Mouse (Mus musculus) neural tube, embryonic 15.5 days (tissue): ENCODE data around the gene Ddr1. TPM values are rescaled to one million over a fixed set of nuclear protein-coding genes. Genes with fewer than 3 reads are reported as not detected.

Source experiments
- ATAC-seq: fragments of 200-750 bp; cut with Nextera tagmentation; 2 replicates; pipeline ENCODE4 v1.8.0; 2017; ENCODE audit warnings: mild to moderate bottlenecking, moderate TSS enrichment, moderate library complexity; ENCODE audit not compliant: low FRiP score
- H3K27ac ChIP-seq: fragments of 300-500 bp; sonication (generic); replicated peaks from 2 replicates; pipeline ENCODE4 v1.5.1; 2015; ENCODE audit warnings: mild to moderate bottlenecking, inconsistent platforms
- H3K27me3 ChIP-seq: fragments of 300-500 bp; sonication (generic); replicated peaks from 2 replicates; pipeline ENCODE4 v1.6.1; 2015; ENCODE audit warnings: inconsistent platforms
- H3K36me3 ChIP-seq: fragments of 300-500 bp; sonication (generic); 2 replicates; pipeline ENCODE4 v1.6.1; 2015; ENCODE audit warnings: inconsistent platforms
- H3K4me1 ChIP-seq: fragments of 300-500 bp; sonication (generic); 2 replicates; pipeline ENCODE4 v1.6.1; 2015; ENCODE audit warnings: inconsistent platforms
- H3K4me2 ChIP-seq: fragments of 300-500 bp; sonication (generic); 2 replicates; pipeline ENCODE4 v1.6.1; 2015; ENCODE audit warnings: inconsistent platforms, mild to moderate bottlenecking, moderate library complexity
- H3K4me3 ChIP-seq: fragments of 300-500 bp; sonication (generic); replicated peaks from 2 replicates; pipeline ENCODE4 v1.5.1; 2015; ENCODE audit warnings: mild to moderate bottlenecking, inconsistent platforms
- H3K9ac ChIP-seq: fragments of 300-500 bp; sonication (generic); replicated peaks from 2 replicates; pipeline ENCODE4 v1.6.1; 2015; ENCODE audit warnings: mild to moderate bottlenecking, inconsistent platforms
- H3K9me3 ChIP-seq: fragments of 300-500 bp; sonication (generic); replicated peaks from 2 replicates; pipeline ENCODE4 v1.6.1; 2016; ENCODE audit warnings: inconsistent platforms
- WGBS: fragments of 180-500 bp; shearing (Covaris S2); methylation state at CpG from one replicate; pipeline ENCODE4 v1.1.7; 2015; ENCODE audit warnings: mixed read lengths; 5-methylcytosine and 5-hydroxymethylcytosine counted together
- polyA plus RNA-seq: library from polyadenylated mRNA; unstranded; fragments of >200 nt; fragmentation: Nextera tagmentation; extraction: Ambion mirVana; gene quantifications from 2 replicates; pipeline ENCODE4 v1.2.1, GENCODE M21; 2015

Gene Ddr1
- polyA plus RNA-seq, 1 experiment from 2014 or later = 73.8 TPM

DNA sequence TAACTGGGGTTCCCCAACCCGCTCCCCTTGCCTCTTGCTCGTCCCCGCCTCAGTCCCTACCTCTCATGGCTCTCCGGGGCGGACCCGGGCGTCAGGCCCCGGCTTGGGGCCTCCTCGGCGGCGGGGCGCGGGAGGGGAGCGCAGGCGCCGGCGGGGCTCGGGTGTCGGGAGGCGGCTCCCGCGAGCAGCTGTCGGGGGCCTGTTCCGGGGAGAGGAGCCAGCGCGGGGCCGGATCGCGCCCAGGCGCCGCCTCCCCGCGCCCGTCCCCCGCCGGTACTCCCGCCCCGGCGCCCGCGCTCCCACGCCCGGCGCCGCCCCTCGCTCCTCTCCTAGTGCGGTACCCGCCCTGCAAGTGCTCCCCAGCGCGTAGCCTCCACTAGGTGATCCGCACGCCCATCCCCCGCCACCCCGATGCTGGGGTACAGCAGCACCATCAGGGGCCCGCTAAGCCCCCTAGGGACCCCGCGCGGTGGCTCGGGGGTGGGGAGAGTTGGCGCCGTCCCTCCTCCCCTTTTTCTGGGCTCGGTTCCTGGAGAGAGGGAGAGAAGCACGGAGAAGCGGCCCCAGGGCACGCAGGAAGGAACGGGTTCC, 4.0 kb downstream of the Ddr1 start:
- under 1% methylated on average over 51 of the region's 66 CpGs for WGBS
- Histone ChIP-seq H3K9ac (peak overlapping the region; percentile 84), H3K9me3 (no peaks in the 10 kb centered on the region), H3K36me3 (0 out of 2 replicates have a peak, but pooled peaks cover 3% of the 10 kb centered on the region), H3K27ac (peak overlapping the region; percentile 98), H3K4me1 (peaks cover 80% of the 10 kb centered on the region), H3K27me3 (no peaks in the 10 kb centered on the region), H3K4me2 (peak overlapping the region; percentile 83), H3K4me3 (peak overlapping the region; percentile 68)
- ATAC-seq = peak; percentile 74

DNA sequence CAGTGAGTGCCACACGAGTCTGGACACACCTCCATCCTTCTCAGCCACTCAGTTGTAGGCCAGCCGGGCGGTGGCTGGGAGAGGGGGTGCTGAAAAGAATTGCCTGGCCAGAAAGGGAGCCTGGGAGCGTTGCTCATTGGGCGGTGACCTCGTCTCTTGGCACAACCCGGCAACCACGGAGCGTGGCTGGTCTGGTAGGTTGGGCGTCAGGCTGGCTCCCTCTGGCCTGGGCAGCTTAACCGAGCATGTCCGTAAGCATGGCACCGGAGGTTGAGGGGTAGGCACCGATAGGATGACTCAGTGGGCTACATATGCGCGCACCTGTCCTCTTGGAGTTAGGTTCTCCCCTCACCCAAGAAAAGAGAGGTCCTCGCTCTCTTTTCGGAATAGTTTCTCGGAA, 4.5 kb downstream of the Ddr1 start:
- ATAC-seq = peak; percentile 21
- H3K4me2 ChIP-seq = peak overlapping the region; percentile 83
- H3K27ac ChIP-seq = peak overlapping the region; percentile 98
- under 1% methylated on average over 19 of the region's 19 CpGs for WGBS
- no peaks in the 10 kb centered on the region for H3K27me3 ChIP-seq
- H3K9ac ChIP-seq = peak overlapping the region; percentile 84
- 0 out of 2 replicates have a peak, but pooled peaks cover 7% of the 10 kb centered on the region for H3K36me3 ChIP-seq
- no peaks in the 10 kb centered on the region for H3K9me3 ChIP-seq
- peak overlapping the region; percentile 68 for H3K4me3 ChIP-seq
- H3K4me1 ChIP-seq = peaks cover 76% of the 10 kb centered on the region

DNA sequence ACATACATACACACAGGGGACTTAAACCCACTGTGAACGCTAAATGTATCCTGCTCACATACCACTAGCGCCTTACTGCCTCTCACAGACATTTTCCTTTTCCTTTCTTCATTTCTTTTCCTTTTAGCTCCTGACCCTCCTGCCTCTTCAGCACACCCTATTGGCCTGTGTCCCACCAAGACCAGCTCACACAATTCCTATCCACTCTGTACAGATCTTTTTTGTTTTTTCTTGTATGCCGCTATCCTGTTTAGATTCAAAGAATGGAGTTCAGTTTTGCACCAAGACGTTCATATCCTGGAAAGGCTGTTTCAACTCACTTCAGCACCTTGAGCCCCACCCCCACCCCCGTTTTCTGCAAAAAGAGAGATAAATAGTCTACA, 5.9 kb downstream of the Ddr1 start:
- no peak for ATAC-seq
- WGBS = 16% methylated on average over 5 of the region's 5 CpGs
- H3K4me1 ChIP-seq = peaks cover 62% of the 10 kb centered on the region

GRCm38 (mm10) chr17:35697759-35698500, 6.5 kb downstream of the Ddr1 start:
- Histone ChIP-seq H3K27ac (peak overlapping the region; percentile 98), H3K9me3 (no peaks in the 10 kb centered on the region), H3K27me3 (no peaks in the 10 kb centered on the region), H3K4me1 (peaks cover 59% of the 10 kb centered on the region), H3K36me3 (peaks cover 17% of the 10 kb centered on the region), H3K9ac (peak overlapping the region; percentile 59), H3K4me3 (peak overlapping the region; percentile 43), H3K4me2 (peak overlapping the region; percentile 83)
- ATAC-seq = peak; percentile 32
- WGBS = 2% methylated on average over 16 of the region's 16 CpGs

More for the DNA sequence above, 5.9 kb downstream of the Ddr1 start:
- H3K4me3 ChIP-seq = peak overlapping the region; percentile 43
- H3K27me3 ChIP-seq = no peaks in the 10 kb centered on the region
- no peaks in the 10 kb centered on the region for H3K9me3 ChIP-seq
- peaks cover 11% of the 10 kb centered on the region for H3K36me3 ChIP-seq
- peak overlapping the region; percentile 98 for H3K27ac ChIP-seq
- peak overlapping the region; percentile 59 for H3K9ac ChIP-seq
- peak overlapping the region; percentile 83 for H3K4me2 ChIP-seq

DNA sequence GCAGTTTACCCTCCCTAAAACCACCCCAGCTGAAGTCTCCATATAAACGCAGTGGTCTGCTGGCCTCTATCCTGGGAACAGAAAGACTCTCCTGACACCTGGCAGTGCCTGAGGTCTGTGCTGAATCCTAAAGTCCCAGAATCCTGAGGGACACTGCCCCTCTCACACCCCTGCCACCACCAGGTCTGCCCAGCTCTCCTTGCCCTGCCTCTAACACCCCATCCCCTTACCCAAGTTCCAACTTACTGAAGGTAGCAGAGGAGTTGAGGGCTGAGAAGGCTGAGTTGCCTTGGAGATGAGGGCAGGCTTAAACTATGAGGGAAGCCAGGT, 7.0 kb downstream of the Ddr1 start:
- Histone ChIP-seq H3K4me3 (peak overlapping the region; percentile 43), H3K9ac (peak overlapping the region; percentile 59), H3K36me3 (peaks cover 22% of the 10 kb centered on the region), H3K4me1 (peaks cover 56% of the 10 kb centered on the region), H3K27ac (peak overlapping the region; percentile 98), H3K27me3 (no peaks in the 10 kb centered on the region), H3K4me2 (peak overlapping the region; percentile 83), H3K9me3 (no peaks in the 10 kb centered on the region)
- no peak for ATAC-seq
- WGBS = 6% methylated on average over 1 of the region's 1 CpGs

DNA sequence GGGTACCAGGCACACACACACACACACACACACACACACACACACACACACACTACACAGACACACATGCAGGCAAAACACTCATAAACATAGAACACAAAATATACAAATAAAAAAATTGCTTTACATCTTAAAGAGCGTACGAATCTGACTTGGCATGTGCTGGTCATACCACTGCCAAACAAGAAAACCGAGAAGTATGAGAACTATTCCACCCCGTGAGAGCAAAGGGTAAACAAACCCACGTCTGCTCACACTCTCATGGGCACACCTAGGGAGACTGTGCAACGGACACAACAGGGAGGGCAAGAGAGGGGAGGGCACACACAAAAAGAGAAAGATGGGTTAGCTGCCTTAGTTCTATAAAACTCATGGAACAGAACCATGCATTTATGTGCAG, 7.7 kb downstream of the Ddr1 start:
- peak overlapping the region; percentile 43 for H3K4me3 ChIP-seq
- H3K9ac ChIP-seq = no peak overlapping the region
- ATAC-seq = no peak
- peaks cover 49% of the 10 kb centered on the region for H3K4me1 ChIP-seq
- 49% methylated on average over 6 of the region's 6 CpGs for WGBS
- peaks cover 29% of the 10 kb centered on the region for H3K36me3 ChIP-seq
- no peaks in the 10 kb centered on the region for H3K9me3 ChIP-seq
- no peaks in the 10 kb centered on the region for H3K27me3 ChIP-seq
- peak overlapping the region; percentile 83 for H3K4me2 ChIP-seq
- peak overlapping the region; percentile 98 for H3K27ac ChIP-seq

- Histone ChIP-seq H3K27ac (no peak overlapping the region), H3K27me3 (no peaks in the 10 kb centered on the region), H3K4me3 (no peak overlapping the region), H3K4me2 (no peak overlapping the region), H3K9me3 (no peaks in the 10 kb centered on the region), H3K4me1 (peaks cover 37% of the 10 kb centered on the region), H3K9ac (no peak overlapping the region), H3K36me3 (peaks cover 43% of the 10 kb centered on the region)
- no peak for ATAC-seq
- WGBS = 94% methylated on average over 2 of the region's 2 CpGs
Observed at GRCm38 (mm10) chr17:35695289-35695688, 9.1 kb downstream of the Ddr1 start.

GRCm38 (mm10) chr17:35693906-35694305, 10.5 kb downstream of the Ddr1 start:
- H3K27me3 ChIP-seq = no peaks in the 10 kb centered on the region
- peaks cover 57% of the 10 kb centered on the region for H3K36me3 ChIP-seq
- H3K9ac ChIP-seq = no peak overlapping the region
- no peak for ATAC-seq
- no peak overlapping the region for H3K27ac ChIP-seq
- H3K4me1 ChIP-seq = peaks cover 26% of the 10 kb centered on the region
- no peaks in the 10 kb centered on the region for H3K9me3 ChIP-seq
- H3K4me3 ChIP-seq = no peak overlapping the region
- H3K4me2 ChIP-seq = no peak overlapping the region
- 91% methylated on average over 5 of the region's 5 CpGs for WGBS

DNA sequence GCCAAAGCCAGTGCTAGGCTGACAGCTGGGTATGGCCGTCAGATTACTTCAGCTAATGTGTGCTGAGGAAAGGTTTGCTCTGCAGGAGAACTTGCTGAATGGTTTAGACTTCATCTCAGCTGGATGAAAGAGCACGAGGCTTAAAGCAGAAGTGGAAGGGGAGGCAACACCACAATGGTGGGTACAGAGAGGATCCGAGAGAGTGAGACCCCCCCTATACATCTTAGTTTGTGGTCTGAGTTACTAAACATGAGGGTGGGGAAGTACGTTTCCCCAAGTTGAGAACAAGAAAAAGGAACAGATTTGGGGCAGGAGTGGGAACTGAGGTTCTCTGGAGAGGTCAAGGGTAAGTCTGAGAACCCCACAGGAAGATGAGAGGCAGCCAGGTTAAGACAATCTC, 12.1 kb downstream of the Ddr1 start:
- Histone ChIP-seq H3K9ac (no peak overlapping the region), H3K4me1 (peaks cover 10% of the 10 kb centered on the region), H3K27me3 (no peaks in the 10 kb centered on the region), H3K4me2 (no peak overlapping the region), H3K36me3 (peaks cover 72% of the 10 kb centered on the region), H3K27ac (no peak overlapping the region), H3K4me3 (no peak overlapping the region), H3K9me3 (no peaks in the 10 kb centered on the region)
- 89% methylated on average over 4 of the region's 4 CpGs for WGBS
- no peak for ATAC-seq

GRCm38 (mm10) chr17:35691811-35692210, 12.6 kb downstream of the Ddr1 start:
- H3K27ac ChIP-seq = no peak overlapping the region
- no peak overlapping the region for H3K4me2 ChIP-seq
- peaks cover 78% of the 10 kb centered on the region for H3K36me3 ChIP-seq
- ATAC-seq = no peak
- no peaks in the 10 kb centered on the region for H3K9me3 ChIP-seq
- no peak overlapping the region for H3K4me3 ChIP-seq
- H3K9ac ChIP-seq = no peak overlapping the region
- no peaks in the 10 kb centered on the region for H3K27me3 ChIP-seq
- H3K4me1 ChIP-seq = peaks cover 5% of the 10 kb centered on the region
- 85% methylated on average over 4 of the region's 4 CpGs for WGBS

GRCm38 (mm10) chr17:35689936-35690645, 14.3 kb downstream of the Ddr1 start:
- WGBS = 90% methylated on average over 18 of the region's 18 CpGs
- peaks cover 89% of the 10 kb centered on the region for H3K36me3 ChIP-seq

More at GRCm38 (mm10) chr17:35689936-35690645, 14.3 kb downstream of the Ddr1 start:
- Histone ChIP-seq H3K4me3 (no peak overlapping the region), H3K9ac (no peak overlapping the region), H3K4me1 (no peaks in the 10 kb centered on the region), H3K9me3 (no peaks in the 10 kb centered on the region), H3K27ac (no peak overlapping the region), H3K4me2 (no peak overlapping the region), H3K27me3 (no peaks in the 10 kb centered on the region)
- ATAC-seq = no peak
